Mouse (Mus musculus) myocyte (in vitro differentiated cells): Measurements from ENCODE around the gene Prr13. TPM values are rescaled to one million over a fixed set of nuclear protein-coding genes. Genes with fewer than 3 reads are reported as not detected.

Experiments used
- H3K27me3 ChIP-seq: one replicate; pipeline ENCODE4 v1.6.1; 2011; ENCODE audit not compliant: control insufficient read depth, insufficient read depth, insufficient read length
- H3K36me3 ChIP-seq: one replicate; pipeline ENCODE4 v1.6.1; 2011; ENCODE audit not compliant: control insufficient read depth, insufficient read depth
- H3K4me2 ChIP-seq: one replicate; pipeline ENCODE4 v1.6.1; 2011; ENCODE audit warnings: low read depth, control low read depth
- H3K4me3 ChIP-seq: one replicate; pipeline ENCODE4 v1.5.1; 2011; ENCODE audit warnings: mild to moderate bottlenecking, control low read depth, moderate library complexity
- H3K79me2 ChIP-seq: one replicate; pipeline ENCODE4 v1.6.1; 2011; ENCODE audit not compliant: control insufficient read depth, insufficient read depth
- H3ac ChIP-seq: one replicate; pipeline ENCODE4 v1.6.1; 2011; ENCODE audit not compliant: control insufficient read depth, insufficient read length
- CEBPB ChIP-seq: IDR thresholded peaks from 2 replicates; pipeline ENCODE4 v1.6.1; 2011; ENCODE audit warnings: mild to moderate bottlenecking, moderate library complexity; ENCODE audit not compliant: poor library complexity, insufficient read depth, severe bottlenecking
- E2F4 ChIP-seq: IDR thresholded peaks from one replicate; pipeline ENCODE4 v1.6.1; 2011; ENCODE audit warnings: mild to moderate bottlenecking, control low read depth, moderate library complexity; ENCODE audit not compliant: insufficient read depth
- MAX ChIP-seq: IDR thresholded peaks from one replicate; pipeline ENCODE4 v1.6.1; 2011; ENCODE audit warnings: low read depth, mild to moderate bottlenecking, control low read depth
- MYOD1 ChIP-seq, 3 experiments: IDR thresholded peaks; one replicate each; pipeline ENCODE4 v1.6.1; 2011; ENCODE audit warnings: control low read depth in 2 of 3, low read depth in 2 of 3, mild to moderate bottlenecking in 2 of 3, moderate library complexity in 1 of 3; ENCODE audit not compliant: insufficient read length in 2 of 3, control insufficient read depth in 1 of 3
- MYOG ChIP-seq, 3 experiments: IDR thresholded peaks; one replicate each; pipeline ENCODE4 v1.6.1; 2011; ENCODE audit warnings: control low read depth in 2 of 3, low read depth in 2 of 3, mild to moderate bottlenecking in 2 of 3; ENCODE audit not compliant: insufficient read length in 2 of 3, control insufficient read depth in 1 of 3, insufficient read depth in 1 of 3
- POLR2A ChIP-seq: IDR thresholded peaks from one replicate; pipeline ENCODE4 v1.6.1; 2011; ENCODE audit warnings: low read depth, mild to moderate bottlenecking, control low read depth, moderate library complexity; ENCODE audit not compliant: insufficient read length
- POLR2AphosphoS2 ChIP-seq: IDR thresholded peaks from one replicate; pipeline ENCODE4 v1.6.1; 2011; ENCODE audit warnings: low read depth, control low read depth; ENCODE audit not compliant: insufficient read length
- REST ChIP-seq: IDR thresholded peaks from one replicate; pipeline ENCODE4 v1.6.1; 2011; ENCODE audit warnings: mild to moderate bottlenecking, control low read depth, moderate library complexity; ENCODE audit not compliant: insufficient read depth, insufficient read length
- SRF ChIP-seq: IDR thresholded peaks from one replicate; pipeline ENCODE4 v1.6.1; 2011; ENCODE audit warnings: low read depth; ENCODE audit not compliant: control insufficient read depth, insufficient read length
- TCF12 ChIP-seq: IDR thresholded peaks from one replicate; pipeline ENCODE4 v1.6.1; 2011; ENCODE audit warnings: mild to moderate bottlenecking, control low read depth; ENCODE audit not compliant: poor library complexity, insufficient read depth, severe bottlenecking
- TCF3 ChIP-seq: IDR thresholded peaks from one replicate; pipeline ENCODE4 v1.6.1; 2011; ENCODE audit warnings: low read depth, control low read depth; ENCODE audit not compliant: insufficient read length
- USF1 ChIP-seq: IDR thresholded peaks from one replicate; pipeline ENCODE4 v1.6.1; 2011; ENCODE audit warnings: low read depth, mild to moderate bottlenecking, control low read depth, moderate library complexity
- polyA plus RNA-seq: library from polyadenylated mRNA; unstranded; fragments of >200 nt; fragmentation: generic; extraction: Trizol; gene quantifications from one replicate; pipeline ENCODE4 v1.2.1, GENCODE M21; 2012; ENCODE audit warnings: missing spikeins

The Prr13 gene
- polyA plus RNA-seq, 1 experiment, result 92.9 TPM

DNA sequence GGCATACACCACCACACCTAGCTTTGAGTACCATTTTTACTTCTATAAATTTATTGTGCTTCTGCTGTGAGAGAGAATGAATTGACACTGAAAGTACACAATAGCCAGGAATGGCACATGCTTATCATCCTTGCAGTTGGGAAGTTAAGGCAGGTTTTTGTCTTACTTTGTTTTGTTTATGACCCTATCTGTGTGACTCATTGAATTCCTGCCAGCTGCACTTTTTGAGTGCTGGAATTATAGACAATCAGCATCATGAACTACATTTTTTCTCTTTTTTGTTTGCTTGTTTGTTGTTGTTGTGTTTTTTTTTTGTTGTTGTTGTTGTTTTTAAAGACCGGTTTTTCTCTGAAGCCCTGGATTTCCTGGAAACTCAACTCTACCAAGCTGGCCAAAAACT lies 37.8 kb upstream of the Prr13 start:
- no peak overlapping the region for H3K4me2 ChIP-seq
- H3K4me3 ChIP-seq, result no peak overlapping the region
- no peaks in the 10 kb centered on the region for H3K27me3 ChIP-seq
- H3ac ChIP-seq, result no peak overlapping the region
- peaks cover 85% of the 10 kb centered on the region for H3K79me2 ChIP-seq
- TF ChIP-seq TCF3, result no peak
- no peak for TF ChIP-seq MYOG (IDR thresholded peaks at IDR 0.05; ENCODE audit: control insufficient read depth in 1 of 3, insufficient read depth in 1 of 3, insufficient read length in 2 of 3, low read depth in 2 of 3)
- TF ChIP-seq TCF12, result no peak
- no peak for TF ChIP-seq POLR2A
- no peak for TF ChIP-seq USF1
- TF ChIP-seq MAX, result no peak
- TF ChIP-seq E2F4, result no peak
- no peak for TF ChIP-seq MYOD1 (IDR thresholded peaks at IDR 0.05; ENCODE audit: control insufficient read depth in 1 of 3, insufficient read length in 2 of 3, low read depth in 2 of 3)
- no peak for TF ChIP-seq CEBPB
- no peak for TF ChIP-seq SRF
- TF ChIP-seq POLR2AphosphoS2, result no peak
- TF ChIP-seq REST, result no peak
- H3K36me3 ChIP-seq, result peaks cover 32% of the 10 kb centered on the region

DNA sequence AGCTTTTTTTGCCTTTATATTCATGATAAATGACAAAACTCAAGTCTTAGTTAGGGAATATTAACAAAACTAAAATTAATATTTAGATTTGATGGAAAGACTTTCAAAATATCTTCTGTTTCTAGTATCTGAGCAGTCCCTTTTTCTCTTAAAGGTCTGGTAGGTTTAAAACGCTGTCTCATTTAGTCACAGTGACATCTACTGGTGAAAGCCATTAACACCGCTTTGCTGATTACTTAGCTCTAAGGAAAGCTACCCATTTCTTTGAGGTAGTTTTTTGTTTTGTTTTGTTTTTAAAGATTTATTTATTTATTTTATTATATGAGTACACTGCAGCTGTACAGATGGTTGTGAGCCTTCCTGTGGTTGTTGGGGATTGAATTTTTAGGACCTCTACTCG lies 37.4 kb upstream of the Prr13 start:
- Histone ChIP-seq H3K79me2 (peaks cover 81% of the 10 kb centered on the region), H3ac (no peak overlapping the region), H3K27me3 (no peaks in the 10 kb centered on the region), H3K36me3 (peaks cover 36% of the 10 kb centered on the region), H3K4me2 (no peak overlapping the region), H3K4me3 (no peak overlapping the region)
- TF ChIP-seq CEBPB, result no peak
- no peak for TF ChIP-seq MYOD1 (IDR thresholded peaks at IDR 0.05; ENCODE audit: control insufficient read depth in 1 of 3, insufficient read length in 2 of 3, low read depth in 2 of 3)
- TF ChIP-seq TCF12, result no peak
- TF ChIP-seq USF1, result no peak
- no peak for TF ChIP-seq POLR2A

DNA sequence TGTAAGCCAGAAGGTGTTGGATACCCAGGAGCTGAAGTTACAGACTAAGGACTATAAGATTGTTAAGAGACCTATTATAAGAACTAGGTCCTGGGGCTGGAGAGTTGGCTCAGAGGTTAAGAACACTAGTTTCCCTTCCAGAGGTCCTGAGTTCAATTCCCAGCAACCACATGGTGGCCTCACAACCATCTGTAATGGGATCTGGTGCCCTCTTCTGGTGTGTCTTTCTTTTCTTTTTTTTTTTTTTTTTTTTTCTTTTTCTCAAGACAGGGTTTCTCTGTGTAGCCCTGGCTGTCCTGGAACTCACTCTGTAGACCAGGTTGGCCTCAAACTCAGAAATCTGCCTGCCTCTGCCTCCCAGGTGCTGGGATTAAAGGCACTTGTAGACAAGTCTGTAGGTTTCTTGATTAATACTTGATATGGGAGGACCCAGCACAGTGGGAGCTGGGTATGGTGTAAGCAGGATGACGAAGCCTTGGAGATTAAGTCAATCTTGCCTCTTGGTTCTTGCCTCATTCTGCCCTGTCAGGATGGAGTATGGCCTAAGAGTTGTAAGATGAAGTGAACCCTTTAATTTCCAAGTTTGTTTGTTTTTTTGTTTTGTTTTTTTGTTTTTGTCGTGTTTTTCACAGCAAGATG lies 35.1 kb upstream of the Prr13 start:
- TF ChIP-seq POLR2AphosphoS2 (no peak), REST (no peak), SRF (no peak), MYOD1 (IDR thresholded peaks at IDR 0.05; ENCODE audit: control insufficient read depth in 1 of 3, insufficient read length in 2 of 3, low read depth in 2 of 3) (no peak), TCF12 (no peak), E2F4 (no peak), USF1 (no peak), POLR2A (no peak), MYOG (IDR thresholded peaks at IDR 0.05; ENCODE audit: control insufficient read depth in 1 of 3, insufficient read depth in 1 of 3, insufficient read length in 2 of 3, low read depth in 2 of 3) (no peak)
- Histone ChIP-seq H3K4me2 (no peak overlapping the region), H3K4me3 (no peak overlapping the region), H3K27me3 (no peaks in the 10 kb centered on the region), H3K36me3 (peaks cover 49% of the 10 kb centered on the region), H3ac (no peak overlapping the region), H3K79me2 (peaks cover 58% of the 10 kb centered on the region)

DNA sequence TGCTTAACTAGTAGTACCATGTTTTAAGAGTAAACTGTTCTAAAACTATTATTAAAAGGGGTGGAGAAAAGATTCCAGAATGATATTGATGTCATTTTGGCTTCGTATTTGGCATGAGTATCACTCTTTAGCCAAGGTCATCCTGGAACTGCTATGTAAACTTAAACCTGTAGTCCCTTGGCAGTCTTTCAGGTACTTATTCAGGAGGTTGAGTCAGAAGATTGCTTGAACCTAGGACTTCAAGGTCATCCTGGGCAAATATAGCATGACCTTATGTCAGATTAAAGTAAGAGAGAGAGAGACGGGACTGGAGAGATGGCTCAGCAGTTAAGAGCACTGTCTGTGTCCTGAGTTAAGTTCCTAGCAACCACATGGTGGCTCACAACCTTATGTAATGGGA lies 34.2 kb upstream of the Prr13 start:
- Histone ChIP-seq H3K4me2 (no peak overlapping the region), H3K27me3 (no peaks in the 10 kb centered on the region), H3K79me2 (peaks cover 49% of the 10 kb centered on the region), H3K4me3 (no peak overlapping the region), H3ac (no peak overlapping the region), H3K36me3 (peaks cover 49% of the 10 kb centered on the region)
- TF ChIP-seq MAX (no peak), POLR2AphosphoS2 (no peak), TCF3 (no peak), REST (no peak)

DNA sequence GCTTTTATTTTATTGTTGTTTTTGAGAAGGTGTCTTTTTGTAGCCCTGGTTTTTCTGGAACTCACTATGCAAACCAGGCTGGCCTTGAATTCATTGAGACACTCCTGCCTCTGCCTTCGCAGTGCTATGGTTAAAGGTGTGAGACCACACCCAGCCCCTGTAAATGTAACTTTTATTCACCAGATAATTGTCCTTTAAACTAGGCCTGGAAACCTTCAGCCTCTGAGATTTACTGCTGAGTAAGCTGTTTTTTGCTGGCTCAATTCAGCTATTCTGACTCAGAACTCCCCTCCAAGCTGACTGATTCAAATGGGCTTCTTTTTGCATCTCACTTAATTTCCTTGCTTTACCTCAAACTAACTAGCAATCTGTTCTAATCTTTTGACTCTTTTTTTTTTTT lies 31.9 kb upstream of the Prr13 start:
- no peaks in the 10 kb centered on the region for H3K27me3 ChIP-seq
- no peak overlapping the region for H3ac ChIP-seq
- H3K79me2 ChIP-seq, result peaks cover 31% of the 10 kb centered on the region
- no peak for TF ChIP-seq SRF
- TF ChIP-seq TCF3, result no peak
- no peak for TF ChIP-seq POLR2A
- no peak for TF ChIP-seq E2F4
- no peak for TF ChIP-seq MAX
- TF ChIP-seq MYOG (IDR thresholded peaks at IDR 0.05; ENCODE audit: control insufficient read depth in 1 of 3, insufficient read depth in 1 of 3, insufficient read length in 2 of 3, low read depth in 2 of 3), result no peak
- H3K36me3 ChIP-seq, result peaks cover 68% of the 10 kb centered on the region
- H3K4me2 ChIP-seq, result no peak overlapping the region
- no peak overlapping the region for H3K4me3 ChIP-seq
